ENCODE assay signal across 8 mouse cellular contexts in the genomic region with DNA sequence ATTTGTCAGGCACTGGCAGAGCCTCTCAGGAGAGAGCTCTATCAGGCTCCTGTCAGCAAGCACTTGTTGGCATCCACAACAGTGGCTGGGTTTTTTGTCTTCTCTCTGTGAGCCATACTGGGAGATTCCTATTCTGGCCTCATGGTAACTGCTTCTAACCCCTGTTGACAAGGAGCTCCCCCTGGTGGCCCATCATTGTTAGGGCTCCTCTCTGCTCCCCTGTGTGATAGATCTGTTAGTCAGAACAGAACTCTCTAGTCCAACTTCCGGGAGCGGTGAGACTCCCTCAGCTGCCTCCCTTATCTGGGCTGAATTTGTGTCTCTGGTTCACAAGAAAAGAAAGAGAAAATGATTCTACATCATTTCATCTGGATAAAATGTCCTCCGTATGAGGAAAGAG. TPM values are rescaled to one million over a fixed set of nuclear protein-coding genes. Genes with fewer than 3 reads are reported as not detected.
DNase-seq lines count a peak whose midpoint lies in the region; ATAC-seq lines count a peak whose summit lies in the region.

No protein-coding gene starts in this region.

- H3K9ac ChIP-seq in neural tube, embryonic 15.5 days (replicated peaks) = no peak overlapping the region
- H3K9ac ChIP-seq in limb, embryonic 11.5 days (ENCODE audit: low read length) = no peak overlapping the region

- H3K4me3 ChIP-seq in neural tube, embryonic 15.5 days (replicated peaks) = no peak overlapping the region
- H3K4me3 ChIP-seq in limb, embryonic 11.5 days (ENCODE audit: low read depth, low read length) = no peak overlapping the region

- H3K36me3 ChIP-seq in neural tube, embryonic 15.5 days = no peaks in the 10 kb centered on the region
- no peaks in the 10 kb centered on the region for H3K36me3 ChIP-seq in limb, embryonic 11.5 days (ENCODE audit: control insufficient read depth, insufficient read depth, low read length)

- H3K27me3 ChIP-seq in neural tube, embryonic 15.5 days (replicated peaks) = no peaks in the 10 kb centered on the region
- H3K27me3 ChIP-seq in limb, embryonic 11.5 days (ENCODE audit: control insufficient read depth, insufficient read depth, low read length) = no peaks in the 10 kb centered on the region

- peak; percentile 40 for DNase-seq in neural tube, embryonic 10.5 days (ENCODE audit: extremely low spot score, low spot score)
- peak; percentile 81 for DNase-seq in adipocyte (ENCODE audit: low spot score)
- peak; percentile 86 for DNase-seq in induced T-regulatory cell, adult 2 months (ENCODE audit: low read depth)
- DNase-seq in limb, embryonic 11.5 days (ENCODE audit: low spot score) = peak; percentile 54
- peak; percentile 69 for DNase-seq in right cerebral cortex, postnatal 14 days

- H3K4me2 ChIP-seq in neural tube, embryonic 15.5 days = no peak overlapping the region
- no peak overlapping the region for H3K4me2 ChIP-seq in limb, embryonic 11.5 days (ENCODE audit: low read depth, severe bottlenecking)

- H3K4me1 ChIP-seq in neural tube, embryonic 15.5 days = no peaks in the 10 kb centered on the region
- H3K4me1 ChIP-seq in limb, embryonic 11.5 days (ENCODE audit: control insufficient read depth, insufficient read depth, low read length) = no peaks in the 10 kb centered on the region

- ATAC-seq in neural tube, embryonic 15.5 days (ENCODE audit: low FRiP score) = no peak
- ATAC-seq in common myeloid progenitor, adult 5-6 weeks (replicated peaks; ENCODE audit: low read depth, poor library complexity, severe bottlenecking) = peak; percentile 95
- no peak for ATAC-seq in limb, embryonic 11.5 days (ENCODE audit: insufficient number of reproducible peaks, low FRiP score, low TSS enrichment, low read depth)
- no peak for ATAC-seq in erythroid progenitor cell, adult 5-6 weeks (replicated peaks; ENCODE audit: low FRiP score, poor library complexity, severe bottlenecking)

- H3K27ac ChIP-seq in neural tube, embryonic 15.5 days (replicated peaks) = no peak overlapping the region
- H3K27ac ChIP-seq in limb, embryonic 11.5 days (replicated peaks; ENCODE audit: low read depth, low read length) = no peak overlapping the region

- no peaks in the 10 kb centered on the region for H3K9me3 ChIP-seq in neural tube, embryonic 15.5 days (replicated peaks)
- no peaks in the 10 kb centered on the region for H3K9me3 ChIP-seq in limb, embryonic 11.5 days (ENCODE audit: control insufficient read depth, low read length)

- WGBS in neural tube, embryonic 15.5 days = 89% methylated on average over 3 of the region's 3 CpGs
- 93% methylated on average over 3 of the region's 3 CpGs for WGBS in limb, embryonic 11.5 days

RNA-seq across cellular contexts. Expression of a gene that starts 19.5 kb away (rescaled TPM):
- 9.8 and 10.7 TPM in 2 replicates for polyA plus RNA-seq in neural tube, embryonic 15.5 days (2015; fragmentation: Nextera tagmentation; extraction: Ambion mirVana)
- total RNA-seq in common myeloid progenitor, adult 5-6 weeks (2017) = 104 and 113 TPM in 2 replicates
- 2.4 and 3.1 TPM in 2 replicates for polyA plus RNA-seq in limb, embryonic 11.5 days (2014; fragmentation: Nextera tagmentation; extraction: Ambion mirVana)
- total RNA-seq in erythroid progenitor cell, adult 5-6 weeks (2015; ENCODE audit: low replicate concordance) = 39.4 and 51.2 TPM in 2 replicates
- total RNA-seq in erythroid progenitor cell, adult 5-6 weeks (2017; ENCODE audit: low replicate concordance) = 9.9 and 19.3 TPM in 2 replicates
